Mouse (Mus musculus) E14TG2a.4 (cell line): ENCODE results near the gene Tub.

Experiments
- H3K27me3 ChIP-seq: 2 replicates; pipeline ENCODE4 v1.6.1; 2014; ENCODE audit warnings: low read length, control low read depth; ENCODE audit not compliant: insufficient read depth
- H3K36me3 ChIP-seq: 2 replicates; pipeline ENCODE4 v1.6.1; 2014; ENCODE audit warnings: low read length, control low read depth; ENCODE audit not compliant: insufficient read depth
- H3K4me1 ChIP-seq: replicated peaks from 2 replicates; pipeline ENCODE4 v1.6.1; 2014; ENCODE audit warnings: low read depth, low read length, control low read depth
- H3K4me3 ChIP-seq: replicated peaks from 2 replicates; pipeline ENCODE4 v1.5.1; 2014; ENCODE audit warnings: mild to moderate bottlenecking, low read length
- H3K9me3 ChIP-seq: 2 replicates; pipeline ENCODE4 v1.6.1; 2014; ENCODE audit warnings: low read length, control low read depth
- CTCF ChIP-seq: conservative IDR thresholded peaks from 2 replicates; pipeline ENCODE4 v1.5.1; 2014; ENCODE audit warnings: low read length
- NANOG ChIP-seq: IDR thresholded peaks from 2 replicates; pipeline ENCODE4 v1.6.1; 2014; ENCODE audit warnings: borderline replicate concordance, low read length, mixed read lengths
- POU5F1 ChIP-seq: IDR thresholded peaks from 2 replicates; pipeline ENCODE4 v1.6.1; 2014; ENCODE audit warnings: low read length, borderline replicate concordance

The Tub gene

GRCm38 (mm10) chr7:108935411-108935810 is 14.7 kb upstream of the Tub start:
- no peak for TF ChIP-seq CTCF
- no peak for TF ChIP-seq NANOG
- TF ChIP-seq POU5F1, result no peak
- peaks cover 57% of the 10 kb centered on the region for H3K9me3 ChIP-seq
- H3K27me3 ChIP-seq, result no peaks in the 10 kb centered on the region
- peaks cover 9% of the 10 kb centered on the region; the same call in 1 of the 2 replicates for H3K4me1 ChIP-seq
- peak overlapping the region; percentile 95 for H3K4me3 ChIP-seq
- H3K36me3 ChIP-seq, result peaks cover 56% of the 10 kb centered on the region

DNA sequence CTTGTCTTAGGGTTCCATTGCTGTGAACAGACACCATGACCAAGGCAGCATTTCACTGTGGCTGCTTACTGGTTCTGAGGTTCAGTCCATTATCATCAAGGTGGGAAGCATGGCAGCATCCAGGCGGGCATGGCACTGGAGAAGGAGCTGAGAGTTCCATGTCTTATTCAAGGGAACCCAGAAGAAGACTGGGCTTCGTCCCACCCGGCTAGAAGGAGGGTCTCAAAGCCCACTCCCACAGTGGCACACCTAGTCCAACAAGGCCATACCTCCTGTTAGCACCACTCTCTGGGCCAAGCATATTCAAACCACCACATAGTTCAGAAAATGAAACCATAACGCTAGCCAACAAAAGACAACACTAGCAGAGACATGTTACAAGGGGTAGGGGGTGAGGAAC is 13.5 kb upstream of the Tub start:
- H3K27me3 ChIP-seq, result no peaks in the 10 kb centered on the region
- peaks cover 9% of the 10 kb centered on the region; the same call in 1 of the 2 replicates for H3K4me1 ChIP-seq
- no peak for TF ChIP-seq NANOG
- no peak for TF ChIP-seq POU5F1
- no peak for TF ChIP-seq CTCF
- peaks cover 69% of the 10 kb centered on the region for H3K9me3 ChIP-seq
- peaks cover 68% of the 10 kb centered on the region for H3K36me3 ChIP-seq
- 0 out of 2 replicates have a peak overlapping the region, but pooled peaks have one; percentile 95 for H3K4me3 ChIP-seq

DNA sequence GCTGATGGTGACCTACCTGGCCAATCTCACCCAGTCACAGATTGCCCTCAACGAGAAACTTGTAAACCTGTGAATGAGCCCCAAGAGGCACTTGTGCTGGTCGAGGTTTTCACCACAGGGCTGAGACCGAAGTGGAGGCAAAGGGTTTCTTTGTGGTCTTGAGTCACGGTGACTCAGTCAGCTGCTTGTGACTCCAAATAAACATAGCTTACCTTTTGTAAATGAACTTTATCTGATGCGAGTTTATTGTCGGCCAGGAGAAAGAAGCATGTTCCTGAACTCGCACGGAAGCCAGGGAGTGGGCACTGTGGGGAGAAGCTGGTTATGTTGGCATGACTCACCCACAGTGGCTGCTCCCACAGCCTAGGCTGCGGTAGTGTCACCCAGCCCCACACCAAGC is 8.7 kb upstream of the Tub start:
- Histone ChIP-seq H3K27me3 (no peaks in the 10 kb centered on the region), H3K36me3 (peaks cover 98% of the 10 kb centered on the region), H3K4me1 (no peaks in the 10 kb centered on the region), H3K9me3 (peaks cover 69% of the 10 kb centered on the region), H3K4me3 (peak overlapping the region; percentile 3; the same call in 1 of the 2 replicates)
- TF ChIP-seq POU5F1, result no peak
- no peak for TF ChIP-seq CTCF
- no peak for TF ChIP-seq NANOG

GRCm38 (mm10) chr7:108944002-108944401 is 6.1 kb upstream of the Tub start:
- no peak for TF ChIP-seq NANOG
- TF ChIP-seq POU5F1, result no peak
- peak; percentile 79 for TF ChIP-seq CTCF
- peaks cover 10% of the 10 kb centered on the region for H3K4me1 ChIP-seq
- peaks cover 44% of the 10 kb centered on the region for H3K9me3 ChIP-seq
- peaks cover 73% of the 10 kb centered on the region for H3K36me3 ChIP-seq
- no peak overlapping the region for H3K4me3 ChIP-seq
- no peaks in the 10 kb centered on the region for H3K27me3 ChIP-seq

- Histone ChIP-seq H3K4me1 (peaks cover 40% of the 10 kb centered on the region), H3K9me3 (no peaks in the 10 kb centered on the region), H3K36me3 (peaks cover 27% of the 10 kb centered on the region), H3K4me3 (no peak overlapping the region), H3K27me3 (peaks cover 43% of the 10 kb centered on the region)
- no peak for TF ChIP-seq CTCF
- no peak for TF ChIP-seq POU5F1
- no peak for TF ChIP-seq NANOG
Observed at GRCm38 (mm10) chr7:108948611-108949010, 1.5 kb upstream of the Tub start.

- TF ChIP-seq NANOG (no peak), POU5F1 (no peak), CTCF (no peak)
- Histone ChIP-seq H3K4me3 (no peak overlapping the region), H3K4me1 (peaks cover 40% of the 10 kb centered on the region), H3K9me3 (no peaks in the 10 kb centered on the region), H3K36me3 (peaks cover 20% of the 10 kb centered on the region), H3K27me3 (peaks cover 43% of the 10 kb centered on the region)
Observed at GRCm38 (mm10) chr7:108949301-108949700, 837 bp upstream of the Tub start.

DNA sequence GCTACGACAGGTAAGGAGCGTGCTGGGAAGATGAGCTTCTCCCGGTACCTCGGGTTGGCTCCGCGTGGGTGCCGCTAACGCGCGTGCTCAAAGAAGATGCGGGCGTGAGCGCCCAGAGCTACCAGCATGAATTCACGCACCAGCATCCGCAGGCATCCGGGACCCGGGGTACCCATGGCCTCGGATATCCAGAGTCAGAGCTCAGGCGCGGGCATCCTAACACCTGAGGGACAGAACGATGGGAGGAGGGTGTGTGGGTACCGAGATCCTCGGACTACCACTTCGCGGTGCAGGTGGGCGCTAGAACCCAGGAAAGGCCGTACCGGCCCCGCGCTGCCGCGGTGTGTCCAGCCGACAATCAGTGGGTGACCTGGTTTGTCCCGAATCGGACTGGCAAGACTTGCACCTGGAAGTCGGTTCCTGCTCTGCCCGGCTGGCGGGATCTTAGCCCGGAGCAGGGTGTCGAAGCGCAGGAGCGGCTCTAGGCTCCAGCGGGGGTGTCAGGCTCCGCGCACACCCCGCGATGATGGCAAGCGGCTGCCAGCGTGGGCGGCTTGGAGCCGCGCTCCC is 709 bp downstream of the Tub start:
- Histone ChIP-seq H3K4me1 (peaks cover 40% of the 10 kb centered on the region), H3K36me3 (peaks cover 6% of the 10 kb centered on the region), H3K9me3 (no peaks in the 10 kb centered on the region), H3K27me3 (peaks cover 43% of the 10 kb centered on the region), H3K4me3 (peak overlapping the region; percentile 82)
- TF ChIP-seq CTCF (no peak), POU5F1 (no peak), NANOG (no peak)

- no peak overlapping the region for H3K4me3 ChIP-seq
- peaks cover 40% of the 10 kb centered on the region for H3K4me1 ChIP-seq
- TF ChIP-seq CTCF, result no peak
- no peak for TF ChIP-seq POU5F1
- no peak for TF ChIP-seq NANOG
Observed at GRCm38 (mm10) chr7:108952801-108953200, 2.7 kb downstream of the Tub start.

GRCm38 (mm10) chr7:108954185-108954584 is 4.0 kb downstream of the Tub start:
- Histone ChIP-seq H3K4me3 (no peak overlapping the region), H3K9me3 (no peaks in the 10 kb centered on the region), H3K36me3 (no peaks in the 10 kb centered on the region), H3K27me3 (peaks cover 43% of the 10 kb centered on the region), H3K4me1 (peaks cover 28% of the 10 kb centered on the region)
- TF ChIP-seq CTCF (peak; percentile 58), POU5F1 (no peak)

More at GRCm38 (mm10) chr7:108952801-108953200, 2.7 kb downstream of the Tub start:
- H3K36me3 ChIP-seq, result no peaks in the 10 kb centered on the region
- peaks cover 43% of the 10 kb centered on the region for H3K27me3 ChIP-seq
- H3K9me3 ChIP-seq, result no peaks in the 10 kb centered on the region
